Mouse (Mus musculus) intestine, postnatal 0 days (tissue): ENCODE data around the gene Cyp21a1. TPM values are rescaled to one million over a fixed set of nuclear protein-coding genes. Genes with fewer than 3 reads are reported as not detected.
"Not testable (repeated sequence)": the region's sequence is repeated elsewhere in the genome, so short reads cannot be mapped to it uniquely, and the experiment has no call there.

Experiments
- ATAC-seq: fragments of 200-750 bp; cut with Nextera tagmentation; 2 replicates; pipeline ENCODE4 v1.8.0; 2017; ENCODE audit warnings: mild to moderate bottlenecking, moderate TSS enrichment, moderate library complexity
- H3K27ac ChIP-seq: fragments of 300-500 bp; sonication (generic); 2 replicates; pipeline ENCODE4 v1.5.1; 2014; ENCODE audit warnings: mild to moderate bottlenecking, low read depth, low read length, moderate library complexity
- H3K27me3 ChIP-seq: fragments of 300-500 bp; sonication (generic); replicated peaks from 2 replicates; pipeline ENCODE4 v1.6.1; 2014; ENCODE audit warnings: low read length, mixed read lengths; ENCODE audit not compliant: control insufficient read depth, insufficient read depth
- H3K36me3 ChIP-seq: fragments of 300-500 bp; sonication (generic); 2 replicates; pipeline ENCODE4 v1.6.1; 2014; ENCODE audit warnings: mild to moderate bottlenecking, moderate library complexity; ENCODE audit not compliant: control insufficient read depth, insufficient read depth
- H3K4me1 ChIP-seq: fragments of 300-500 bp; sonication (generic); replicated peaks from 2 replicates; pipeline ENCODE4 v1.6.1; 2014; ENCODE audit warnings: antibody characterized with exemption, low read length, mixed read lengths; ENCODE audit not compliant: control insufficient read depth, insufficient read depth
- H3K4me2 ChIP-seq: fragments of 300-500 bp; sonication (generic); replicated peaks from 2 replicates; pipeline ENCODE4 v1.6.1; 2014; ENCODE audit warnings: low read depth, mild to moderate bottlenecking, moderate library complexity
- H3K4me3 ChIP-seq: fragments of 300-500 bp; sonication (generic); 2 replicates; pipeline ENCODE4 v1.5.1; 2014; ENCODE audit warnings: low read depth, low read length
- H3K9ac ChIP-seq: fragments of 300-500 bp; sonication (generic); 2 replicates; pipeline ENCODE4 v1.6.1; 2014; ENCODE audit warnings: mild to moderate bottlenecking, low read depth, low read length
- H3K9me3 ChIP-seq: fragments of 300-500 bp; sonication (generic); 2 replicates; pipeline ENCODE4 v1.6.1; 2016; ENCODE audit warnings: mixed run types; ENCODE audit not compliant: control insufficient read depth
- CTCF ChIP-seq: sonication (generic); IDR thresholded peaks from 2 replicates; pipeline ENCODE4 v1.5.1; 2016; ENCODE audit warnings: low read depth, mild to moderate bottlenecking, control low read depth, antibody characterized with exemption, moderate library complexity
- WGBS: fragments of 180-500 bp; shearing (Covaris S2); extraction: QIAGEN DNeasy Blood & Tissue Kit; methylation state at CpG from one replicate; pipeline ENCODE4 v1.1.7; 2014; 5-methylcytosine and 5-hydroxymethylcytosine counted together
- polyA plus RNA-seq: library from polyadenylated mRNA; unstranded; fragments of >200 nt; fragmentation: Nextera tagmentation; extraction: Ambion mirVana; gene quantifications from 2 replicates; pipeline ENCODE4 v1.2.1, GENCODE M21; 2015

Cyp21a1 gene
- polyA plus RNA-seq, 1 experiment from 2014 or later, result 0.18 TPM

DNA sequence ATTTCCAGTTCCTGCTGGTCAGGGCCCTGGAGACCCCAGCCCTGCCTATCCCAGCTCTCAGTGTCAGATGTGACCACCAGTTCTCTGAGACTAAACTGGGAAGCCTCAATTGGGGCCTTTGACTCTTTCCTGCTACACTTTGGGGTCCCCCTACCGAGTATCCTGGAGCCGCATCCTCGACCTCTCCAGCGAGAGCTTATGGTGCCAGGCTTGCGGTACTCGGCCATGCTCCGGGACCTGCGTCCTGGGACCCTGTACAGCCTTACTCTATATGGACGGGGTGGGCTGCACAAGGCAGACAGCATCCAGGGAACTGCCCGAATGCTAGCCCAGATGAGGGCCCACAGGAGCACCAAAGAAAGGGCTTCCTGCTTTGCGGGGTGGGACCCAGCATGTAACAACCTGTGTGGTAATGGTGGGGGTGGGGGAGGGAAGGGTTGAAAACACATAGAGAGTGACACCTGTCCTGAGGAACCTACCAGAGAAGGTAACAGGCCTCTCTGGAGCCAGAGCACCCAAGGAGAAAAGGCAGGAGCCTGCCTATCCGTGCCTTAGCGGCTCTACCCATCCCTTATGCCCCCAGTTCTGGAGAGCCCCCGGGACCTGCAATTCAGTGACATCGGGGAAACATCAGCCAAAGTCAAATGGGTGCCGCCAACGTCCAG, 5.4 kb downstream of the Cyp21a1 start:
- Histone ChIP-seq H3K4me1 (no peaks in the 10 kb centered on the region), H3K9me3 (no peaks in the 10 kb centered on the region), H3K27me3 (no peaks in the 10 kb centered on the region), H3K9ac (no peak overlapping the region), H3K36me3 (no peaks in the 10 kb centered on the region), H3K4me2 (no peak overlapping the region), H3K4me3 (no peak overlapping the region), H3K27ac (no peak overlapping the region)
- ATAC-seq, result no peak
- WGBS, result 92% methylated on average over 14 of the region's 17 CpGs
- TF ChIP-seq CTCF, result no peak

DNA sequence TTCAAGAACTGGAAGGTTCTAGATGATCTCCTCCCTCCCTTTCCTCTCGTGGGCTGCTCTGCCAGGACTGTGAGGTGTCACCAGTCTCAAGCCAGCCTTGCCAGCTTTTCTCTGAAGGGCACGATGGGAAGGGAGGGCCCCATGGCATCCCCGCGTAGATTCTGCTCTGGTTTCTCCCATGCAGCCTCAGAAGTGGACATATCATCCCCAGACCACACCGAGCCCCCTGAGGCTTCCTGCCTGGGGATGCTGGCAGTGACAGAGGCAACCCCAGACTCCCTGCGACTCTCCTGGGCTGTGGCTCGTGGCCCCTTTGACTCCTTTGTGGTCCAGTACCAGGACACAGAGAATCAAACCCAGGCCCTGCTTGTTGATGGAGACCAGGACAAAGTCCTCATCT, 6.3 kb downstream of the Cyp21a1 start:
- not testable (repeated sequence) for H3K27ac ChIP-seq, H3K27me3 ChIP-seq, ATAC-seq, H3K4me1 ChIP-seq, H3K4me2 ChIP-seq, H3K4me3 ChIP-seq, H3K9ac ChIP-seq, H3K36me3 ChIP-seq, H3K9me3 ChIP-seq
- 86% methylated on average over 6 of the region's 7 CpGs for WGBS

- H3K9me3 ChIP-seq, H3K27ac ChIP-seq: not testable (repeated sequence)
- 80% methylated on average over 10 of the region's 10 CpGs for WGBS
Measured at GRCm38 (mm10) chr17:34797211-34797995, 7.0 kb downstream of the Cyp21a1 start.

GRCm38 (mm10) chr17:34796311-34797140, 7.8 kb downstream of the Cyp21a1 start:
- Histone ChIP-seq H3K27me3 (no peaks in the 10 kb centered on the region), H3K4me3 (no peak overlapping the region), H3K9ac (no peak overlapping the region), H3K36me3 (no peaks in the 10 kb centered on the region), H3K4me2 (no peak overlapping the region), H3K27ac (no peak overlapping the region), H3K4me1 (no peaks in the 10 kb centered on the region), H3K9me3 (no peaks in the 10 kb centered on the region)
- ATAC-seq, result no peak
- 88% methylated on average over 8 of the region's 8 CpGs for WGBS
- no peak for TF ChIP-seq CTCF

More at GRCm38 (mm10) chr17:34797211-34797995, 7.0 kb downstream of the Cyp21a1 start:
- not testable (repeated sequence) for H3K4me3 ChIP-seq, H3K9ac ChIP-seq, ATAC-seq, H3K27me3 ChIP-seq, H3K36me3 ChIP-seq, H3K4me1 ChIP-seq, H3K4me2 ChIP-seq

DNA sequence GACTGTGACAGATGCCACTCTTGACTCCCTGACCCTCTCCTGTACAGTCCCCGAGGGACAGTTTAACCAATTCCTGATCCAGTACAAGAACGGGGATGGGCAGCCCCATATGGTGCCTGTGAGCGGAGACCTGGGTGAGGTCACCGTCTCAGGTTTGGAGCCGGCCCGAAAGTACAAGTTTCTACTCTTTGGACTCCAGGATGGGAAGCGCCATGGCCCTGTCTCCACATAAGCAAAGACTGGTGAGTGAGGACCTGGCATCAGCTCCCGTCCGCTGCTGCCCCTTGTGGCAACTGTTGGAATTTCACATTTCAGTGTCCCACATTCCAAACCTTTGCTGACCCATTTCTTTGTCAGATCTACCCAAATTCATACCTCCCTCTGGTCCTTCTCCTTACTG, 8.7 kb downstream of the Cyp21a1 start:
- Histone ChIP-seq H3K9me3 (no peaks in the 10 kb centered on the region), H3K4me1 (no peaks in the 10 kb centered on the region), H3K4me2 (no peak overlapping the region), H3K27me3 (no peaks in the 10 kb centered on the region), H3K27ac (no peak overlapping the region), H3K4me3 (no peak overlapping the region), H3K36me3 (no peaks in the 10 kb centered on the region), H3K9ac (no peak overlapping the region)
- WGBS, result 71% methylated on average over 9 of the region's 9 CpGs
- ATAC-seq, result no peak
- peak; percentile 72 for TF ChIP-seq CTCF

GRCm38 (mm10) chr17:34795016-34795415, 9.3 kb downstream of the Cyp21a1 start:
- no peaks in the 10 kb centered on the region for H3K4me1 ChIP-seq
- no peaks in the 10 kb centered on the region for H3K27me3 ChIP-seq
- H3K36me3 ChIP-seq, result no peaks in the 10 kb centered on the region
- WGBS, result 88% methylated on average over 10 of the region's 10 CpGs
- H3K9ac ChIP-seq, result no peak overlapping the region
- no peak overlapping the region for H3K4me3 ChIP-seq
- no peaks in the 10 kb centered on the region for H3K9me3 ChIP-seq
- no peak overlapping the region for H3K4me2 ChIP-seq
- no peak for ATAC-seq
- no peak for TF ChIP-seq CTCF
- no peak overlapping the region for H3K27ac ChIP-seq
